Mouse (Mus musculus) limb, embryonic 11.5 days (tissue): ENCODE measurements around the gene Olfr120. TPM values are rescaled to one million over a fixed set of nuclear protein-coding genes. Genes with fewer than 3 reads are reported as not detected.
"Not testable (repeated sequence)": the region's sequence is repeated elsewhere in the genome, so short reads cannot be mapped to it uniquely, and the experiment has no call there.

ENCODE experiments used
- ATAC-seq: fragments of 200-750 bp; cut with Nextera tagmentation; 2 replicates; pipeline ENCODE4 v1.8.0; 2017; ENCODE audit warnings: low read depth; ENCODE audit not compliant: insufficient number of reproducible peaks, low FRiP score, low TSS enrichment
- DNase-seq: peaks from one replicate; pipeline ENCODE4 v3.0.0-alpha.2; 2015; ENCODE audit warnings: low spot score
- H3K27ac ChIP-seq: fragments of 300-500 bp; sonication (generic); replicated peaks from 2 replicates; pipeline ENCODE4 v1.5.1; 2014; ENCODE audit warnings: low read depth, mild to moderate bottlenecking, low read length
- H3K27me3 ChIP-seq: fragments of 300-500 bp; sonication (generic); 2 replicates; pipeline ENCODE4 v1.6.1; 2014; ENCODE audit warnings: mild to moderate bottlenecking, low read length, mixed read lengths; ENCODE audit not compliant: control insufficient read depth, insufficient read depth
- H3K36me3 ChIP-seq: fragments of 300-500 bp; sonication (generic); 2 replicates; pipeline ENCODE4 v1.6.1; 2014; ENCODE audit warnings: mild to moderate bottlenecking, low read length, moderate library complexity, mixed read lengths; ENCODE audit not compliant: control insufficient read depth, insufficient read depth
- H3K4me1 ChIP-seq: fragments of 300-500 bp; sonication (generic); 2 replicates; pipeline ENCODE4 v1.6.1; 2014; ENCODE audit warnings: low read length, mixed read lengths; ENCODE audit not compliant: control insufficient read depth, insufficient read depth
- H3K4me2 ChIP-seq: fragments of 300-500 bp; sonication (generic); 2 replicates; pipeline ENCODE4 v1.6.1; 2014; ENCODE audit warnings: low read depth, mild to moderate bottlenecking, moderate library complexity; ENCODE audit not compliant: severe bottlenecking
- H3K4me3 ChIP-seq: fragments of 300-500 bp; sonication (generic); 2 replicates; pipeline ENCODE4 v1.5.1; 2014; ENCODE audit warnings: low read depth, low read length
- H3K9ac ChIP-seq: fragments of 300-500 bp; sonication (generic); 2 replicates; pipeline ENCODE4 v1.6.1; 2014; ENCODE audit warnings: mild to moderate bottlenecking, low read length
- H3K9me3 ChIP-seq: fragments of 300-500 bp; sonication (generic); 2 replicates; pipeline ENCODE4 v1.6.1; 2016; ENCODE audit warnings: low read length; ENCODE audit not compliant: control insufficient read depth
- WGBS: fragments of 180-500 bp; shearing (Covaris S2); extraction: QIAGEN DNeasy Blood & Tissue Kit; methylation state at CpG from one replicate; pipeline ENCODE4 v1.1.7; 2014; 5-methylcytosine and 5-hydroxymethylcytosine counted together
- polyA plus RNA-seq: library from polyadenylated mRNA; unstranded; fragments of >200 nt; fragmentation: Nextera tagmentation; extraction: Ambion mirVana; gene quantifications from 2 replicates; pipeline ENCODE4 v1.2.1, GENCODE M21; 2014

Olfr120 gene
- not detected in 2 replicates for polyA plus RNA-seq

DNA sequence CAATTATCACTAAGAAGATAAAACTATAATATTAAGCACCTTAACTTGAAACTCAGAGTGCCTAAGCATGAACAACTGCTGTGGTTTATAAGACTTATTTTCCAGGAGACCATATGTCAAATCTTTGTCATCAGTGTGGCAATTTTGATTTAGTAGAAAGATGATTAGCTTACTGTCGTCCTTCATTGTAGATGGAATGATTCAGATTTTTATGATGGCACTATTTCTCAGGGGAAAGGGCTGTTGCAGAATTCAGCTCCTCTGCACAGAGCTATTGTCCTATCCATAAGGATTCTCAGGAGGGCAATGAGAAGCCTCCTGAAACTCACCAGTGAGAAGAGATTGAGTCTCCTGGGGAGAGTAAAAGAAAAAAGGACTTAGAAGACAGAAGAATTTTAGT, at the start of gene Olfr120:
TSS of gene Olfr120 (plus strand) at position 301 of the 400 bp plus-strand sequence.
- Histone ChIP-seq H3K4me3 (no peak within 1 kb of the TSS), H3K9ac (no peak within 1 kb of the TSS), H3K4me1 (no peaks in the 10 kb centered on the region), H3K27me3 (no peaks in the 10 kb centered on the region), H3K4me2 (no peak within 1 kb of the TSS), H3K27ac (no peak within 1 kb of the TSS), H3K9me3 (no peaks in the 10 kb centered on the region), H3K36me3 (no peaks in the 10 kb centered on the region)
- no peak for ATAC-seq
- no peak for DNase-seq
- WGBS, result 74% methylated on average over 1 of the region's 1 CpGs

DNA sequence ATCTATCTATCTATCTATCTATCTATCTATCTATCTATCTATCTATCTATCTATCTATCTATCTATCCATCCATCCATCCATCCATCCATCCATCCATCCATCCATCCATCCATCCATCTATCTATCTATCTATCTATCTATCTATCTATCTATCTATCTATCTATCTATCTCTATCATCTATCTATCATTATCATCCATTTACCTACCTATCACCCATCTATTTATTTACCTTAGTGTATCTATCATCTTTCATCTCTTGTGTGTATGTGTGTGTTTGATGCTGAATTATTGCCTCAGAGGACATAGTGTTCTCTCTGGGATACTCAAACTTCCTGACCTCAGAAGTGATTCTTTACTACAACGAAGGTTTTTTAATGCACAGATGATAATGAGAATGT, 25.3 kb upstream of the Olfr120 start, which contains the start of gene Olfr119:
TSS of gene Olfr119 (plus strand) at position 301 of the 400 bp plus-strand sequence.
- DNase-seq, H3K4me2 ChIP-seq, H3K9ac ChIP-seq, H3K9me3 ChIP-seq, H3K27ac ChIP-seq, ATAC-seq, H3K36me3 ChIP-seq, H3K4me1 ChIP-seq, H3K4me3 ChIP-seq, H3K27me3 ChIP-seq: not testable (repeated sequence)
- WGBS, result 76% methylated on average over 1 of the region's 1 CpGs

DNA sequence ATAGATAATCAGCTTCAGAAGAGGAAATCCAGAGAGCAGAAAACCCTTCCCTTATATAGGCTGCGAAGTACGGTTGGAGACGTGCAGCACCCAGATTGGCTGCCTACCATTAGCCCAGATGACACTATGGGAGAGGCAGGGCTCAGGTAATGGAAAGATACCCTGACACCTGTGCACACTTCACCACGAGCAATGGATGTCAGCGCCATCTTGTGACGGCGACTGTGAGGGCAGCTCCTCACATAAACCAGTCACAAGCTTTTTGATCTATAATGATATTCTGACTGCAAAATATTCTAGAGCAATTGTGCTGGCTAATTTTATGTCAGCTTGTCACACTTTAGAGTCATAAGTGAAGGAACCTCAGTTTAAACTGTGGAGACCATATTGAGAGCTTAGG, 16.5 kb downstream of the Olfr120 start:
- H3K9me3 ChIP-seq, result no peaks in the 10 kb centered on the region
- H3K27me3 ChIP-seq, result no peaks in the 10 kb centered on the region
- no peak overlapping the region for H3K27ac ChIP-seq
- H3K4me3 ChIP-seq, result no peak overlapping the region
- ATAC-seq (no peak), DNase-seq (no peak)
- H3K4me1 ChIP-seq, result no peaks in the 10 kb centered on the region
- 49% methylated on average over 7 of the region's 7 CpGs for WGBS
- no peaks in the 10 kb centered on the region for H3K36me3 ChIP-seq
- H3K4me2 ChIP-seq, result no peak overlapping the region
- H3K9ac ChIP-seq, result no peak overlapping the region

DNA sequence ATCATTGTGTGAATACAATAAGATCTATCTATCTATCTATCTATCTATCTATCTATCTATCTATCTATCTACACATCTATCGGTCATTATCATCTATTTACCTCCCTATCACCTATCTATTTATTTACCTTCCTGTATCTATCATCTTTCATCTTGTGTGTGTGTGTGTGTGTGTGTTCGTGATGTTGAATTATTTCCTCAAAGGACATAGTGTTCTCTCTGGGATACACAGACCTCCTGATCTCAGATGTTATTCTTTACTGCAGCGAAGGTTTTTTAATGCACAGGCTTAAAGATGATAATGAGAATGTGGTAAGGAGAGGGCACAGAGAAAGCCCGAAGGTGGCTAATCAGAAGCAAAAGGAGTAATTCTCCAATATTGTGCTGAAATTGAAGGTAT, 46.7 kb downstream of the Olfr120 start, which contains the start of gene Olfr122:
TSS of gene Olfr122 (plus strand) at position 301 of the 400 bp plus-strand sequence.
- H3K4me2 ChIP-seq, result no peak within 1 kb of the TSS
- no peak within 1 kb of the TSS for H3K27ac ChIP-seq
- H3K4me1 ChIP-seq, result no peaks in the 10 kb centered on the region
- no peaks in the 10 kb centered on the region for H3K9me3 ChIP-seq
- WGBS, result 87% methylated on average over 4 of the region's 4 CpGs
- H3K36me3 ChIP-seq, result no peaks in the 10 kb centered on the region
- no peak for ATAC-seq
- H3K27me3 ChIP-seq, result no peaks in the 10 kb centered on the region
- H3K9ac ChIP-seq, result no peak within 1 kb of the TSS
- no peak within 1 kb of the TSS for H3K4me3 ChIP-seq
- DNase-seq, result no peak

Other genes with a start within 250 kb of the Olfr120 start
- gene H2-M2, start 238.3 kb upstream of the Olfr120 start, polyA plus RNA-seq, result not detected in 2 replicates
- not detected in 2 replicates for gene Olfr110, start 229.3 kb upstream of the Olfr120 start, polyA plus RNA-seq
- not detected in 2 replicates for gene Olfr111, start 213.8 kb upstream of the Olfr120 start, polyA plus RNA-seq
- gene Olfr112, start 152.4 kb upstream of the Olfr120 start, polyA plus RNA-seq, result not detected in 2 replicates
- not detected in 2 replicates for gene Olfr113, start 144.1 kb upstream of the Olfr120 start, polyA plus RNA-seq
- gene Olfr114, start 129.1 kb upstream of the Olfr120 start, polyA plus RNA-seq, result not detected in 2 replicates
- not detected in 2 replicates for gene Olfr115, start 94.7 kb upstream of the Olfr120 start, polyA plus RNA-seq
- gene Olfr116, start 94.6 kb upstream of the Olfr120 start, polyA plus RNA-seq, result not detected in 2 replicates
- not detected in 2 replicates for gene Olfr117, start 58.0 kb upstream of the Olfr120 start, polyA plus RNA-seq
- not detected in 2 replicates for gene Olfr118, start 54.8 kb upstream of the Olfr120 start, polyA plus RNA-seq
- gene Olfr119, start 25.2 kb upstream of the Olfr120 start, polyA plus RNA-seq, result not detected in 2 replicates
- not detected in 2 replicates for gene Olfr121, start 27.0 kb downstream of the Olfr120 start, polyA plus RNA-seq
- not detected in 2 replicates for gene Olfr122, start 46.8 kb downstream of the Olfr120 start, polyA plus RNA-seq
- not detected in 2 replicates for gene Olfr123, start 71.7 kb downstream of the Olfr120 start, polyA plus RNA-seq
- not detected in 2 replicates for gene Olfr124, start 78.1 kb downstream of the Olfr120 start, polyA plus RNA-seq
- gene Olfr125, start 111.1 kb downstream of the Olfr120 start, polyA plus RNA-seq, result not detected in 2 replicates
- gene Olfr126, start 125.7 kb downstream of the Olfr120 start, polyA plus RNA-seq, result not detected in 2 replicates
- gene Olfr127, start 178.6 kb downstream of the Olfr120 start, polyA plus RNA-seq, result not detected in 2 replicates
- gene Olfr128, start 198.7 kb downstream of the Olfr120 start, polyA plus RNA-seq, result not detected in 2 replicates
- gene Olfr761, start 231.3 kb downstream of the Olfr120 start, polyA plus RNA-seq, result not detected in 2 replicates